Mouse (Mus musculus): ENCODE results near the gene Tshr. TPM values are rescaled to one million over a fixed set of nuclear protein-coding genes. Genes with fewer than 3 reads are reported as not detected.
A peak's percentile ranks its signal among the peaks of the same experiment; 100 is the strongest.
"Not testable (repeated sequence)": the region's sequence is repeated elsewhere in the genome, so short reads cannot be mapped to it uniquely, and the experiment has no call there.

Gene Tshr
- total RNA-seq, 2 experiments from 2014 or later: 0.27 to 0.30 TPM

GRCm38 (mm10) chr12:91488406-91488805 is 104.0 kb downstream of the Tshr start:
- DNase-seq (ENCODE audit: low spot score in 2 of 2): no peak
- intact Hi-C loops (cut with DNase I): no loop called here

GRCm38 (mm10) chr12:91495497-91496225 is 111.3 kb downstream of the Tshr start:
- DNase-seq (ENCODE audit: low spot score in 2 of 2): no peak
- intact Hi-C loops (cut with DNase I): no loop called here

GRCm38 (mm10) chr12:91496226-91496558 is 111.8 kb downstream of the Tshr start:
- intact Hi-C loops (cut with DNase I): no loop called here

GRCm38 (mm10) chr12:91500475-91500874 is 116.1 kb downstream of the Tshr start:
- no peak for DNase-seq (ENCODE audit: low spot score in 2 of 2)
- intact Hi-C loops (cut with DNase I): no loop called here

More at GRCm38 (mm10) chr12:91496226-91496558, 111.8 kb downstream of the Tshr start:
- no peak for DNase-seq (ENCODE audit: low spot score in 2 of 2)

GRCm38 (mm10) chr12:91511766-91512165 is 127.4 kb downstream of the Tshr start:
- no peak for DNase-seq (ENCODE audit: low spot score in 2 of 2)
- intact Hi-C loops (cut with DNase I): no loop called here

- no peak for DNase-seq (ENCODE audit: low spot score in 2 of 2)
- intact Hi-C loops (cut with DNase I): no loop called here
Observed at GRCm38 (mm10) chr12:91513980-91514379, 129.6 kb downstream of the Tshr start.

- intact Hi-C loops (cut with DNase I): no loop called here
- DNase-seq (ENCODE audit: low spot score in 2 of 2): no peak
Observed at GRCm38 (mm10) chr12:91517808-91518207, 133.4 kb downstream of the Tshr start.

GRCm38 (mm10) chr12:91523626-91524025 is 139.3 kb downstream of the Tshr start:
- intact Hi-C loops (cut with DNase I): no loop called here

GRCm38 (mm10) chr12:91534514-91534913 is 150.2 kb downstream of the Tshr start:
- DNase-seq (ENCODE audit: low spot score in 2 of 2): no peak
- intact Hi-C loops (cut with DNase I): no loop called here

More at GRCm38 (mm10) chr12:91523626-91524025, 139.3 kb downstream of the Tshr start:
- no peak for DNase-seq (ENCODE audit: low spot score in 2 of 2)

GRCm38 (mm10) chr12:91540202-91540601 is 155.8 kb downstream of the Tshr start:
- DNase-seq (ENCODE audit: low spot score in 2 of 2): no peak
- intact Hi-C loops (cut with DNase I): no loop called here

GRCm38 (mm10) chr12:91549471-91549870 is 165.1 kb downstream of the Tshr start:
- intact Hi-C loops (cut with DNase I): no loop called here
- no peak for DNase-seq (ENCODE audit: low spot score in 2 of 2)

- intact Hi-C loops (cut with DNase I): no loop called here
- peak; percentile 51 to 63 for DNase-seq (ENCODE audit: low spot score in 2 of 2)
Observed at GRCm38 (mm10) chr12:91551773-91552526, 167.6 kb downstream of the Tshr start.

- DNase-seq (ENCODE audit: low spot score in 2 of 2); intact Hi-C loops (cut with DNase I): not testable (repeated sequence)
Observed at GRCm38 (mm10) chr12:91557358-91558005, 173.1 kb downstream of the Tshr start.

- intact Hi-C loops (cut with DNase I); DNase-seq (ENCODE audit: low spot score in 2 of 2): not testable (repeated sequence)
Observed at GRCm38 (mm10) chr12:91558152-91558551, 173.8 kb downstream of the Tshr start.

- DNase-seq (ENCODE audit: low spot score in 2 of 2): no peak
- intact Hi-C loops (cut with DNase I): no loop called here
Observed at GRCm38 (mm10) chr12:91567145-91567544, 182.8 kb downstream of the Tshr start.

GRCm38 (mm10) chr12:91569255-91569654 is 184.9 kb downstream of the Tshr start:
- DNase-seq (ENCODE audit: low spot score in 2 of 2): no peak
- intact Hi-C loops (cut with DNase I): no loop called here

- intact Hi-C loops (cut with DNase I): no loop called here
- no peak for DNase-seq (ENCODE audit: low spot score in 2 of 2)
Observed at GRCm38 (mm10) chr12:91571708-91572107, 187.3 kb downstream of the Tshr start.

- DNase-seq (ENCODE audit: low spot score in 2 of 2): no peak
Observed at GRCm38 (mm10) chr12:91579665-91580064, 195.3 kb downstream of the Tshr start.

GRCm38 (mm10) chr12:91581204-91582070 is 197.1 kb downstream of the Tshr start:
- intact Hi-C loops (cut with DNase I): no loop called here
- no peak for DNase-seq (ENCODE audit: low spot score in 2 of 2)

More at GRCm38 (mm10) chr12:91579665-91580064, 195.3 kb downstream of the Tshr start:
- intact Hi-C loops (cut with DNase I): no loop called here
